Mouse (Mus musculus): Measurements from ENCODE around the gene Gadl1. TPM values are rescaled to one million over a fixed set of nuclear protein-coding genes. Genes with fewer than 3 reads are reported as not detected.

The Gadl1 gene
- polyA plus RNA-seq, 1 experiment from 2014 or later, result 1.1 TPM

DNA sequence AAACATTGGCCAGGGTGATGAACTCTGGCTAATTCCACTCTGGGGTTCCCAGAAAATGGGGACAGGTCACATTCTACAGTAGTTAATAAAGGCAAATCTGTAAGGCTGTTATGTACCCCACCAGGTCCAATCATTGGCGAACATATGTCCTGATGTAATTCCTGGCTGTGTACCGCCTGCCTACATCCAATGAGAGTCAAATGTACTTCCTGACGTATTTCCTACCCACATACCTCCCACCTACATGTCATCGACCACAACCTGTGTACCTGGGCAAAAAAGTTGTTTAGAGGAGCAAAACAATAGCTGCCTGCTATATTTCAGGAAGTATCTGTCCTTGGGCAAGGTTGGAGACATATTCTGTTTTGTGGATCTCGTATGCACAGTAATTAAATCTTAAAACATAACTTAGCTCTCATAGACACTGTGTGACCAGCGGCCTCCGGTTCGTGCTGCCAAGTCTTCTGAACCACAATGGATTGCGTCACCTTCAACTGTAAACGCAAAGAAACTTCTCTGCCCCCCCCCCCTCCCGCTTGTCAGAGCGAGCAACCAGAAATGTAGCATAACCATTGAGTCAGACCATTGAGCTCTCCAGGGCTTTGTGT, 175.2 kb downstream of the Gadl1 start:
- Histone ChIP-seq H3K36me3 (ENCODE audit: control insufficient read depth, insufficient read depth, low read length) (peaks cover 10% of the 10 kb centered on the region), H3K9ac (ENCODE audit: low read length) (no peak overlapping the region), H3K4me3 (ENCODE audit: control insufficient read depth in 1 of 2, insufficient read depth in 1 of 2, low read depth in 1 of 2, low read length in 2 of 2) (no peak overlapping the region), H3K27me3 (ENCODE audit: control insufficient read depth, insufficient read depth, low read length) (no peaks in the 10 kb centered on the region), H3K4me1 (ENCODE audit: control insufficient read depth in 2 of 2, insufficient read depth in 2 of 2, low read length in 2 of 2) (no peaks in the 10 kb centered on the region), H3K4me2 (ENCODE audit: low read length) (no peak overlapping the region), H3K9me3 (ENCODE audit: control insufficient read depth, low read length) (no peaks in the 10 kb centered on the region), H3K27ac (replicated peaks in 1 of 2; ENCODE audit: control insufficient read depth in 1 of 2, insufficient read depth in 1 of 2, low read depth in 2 of 2, low read length in 2 of 2) (no peak overlapping the region)
- ATAC-seq (ENCODE audit: insufficient number of reproducible peaks, insufficient read depth, low FRiP score, low read depth), result no peak
- WGBS, result 90% methylated on average over 12 of the region's 12 CpGs

DNA sequence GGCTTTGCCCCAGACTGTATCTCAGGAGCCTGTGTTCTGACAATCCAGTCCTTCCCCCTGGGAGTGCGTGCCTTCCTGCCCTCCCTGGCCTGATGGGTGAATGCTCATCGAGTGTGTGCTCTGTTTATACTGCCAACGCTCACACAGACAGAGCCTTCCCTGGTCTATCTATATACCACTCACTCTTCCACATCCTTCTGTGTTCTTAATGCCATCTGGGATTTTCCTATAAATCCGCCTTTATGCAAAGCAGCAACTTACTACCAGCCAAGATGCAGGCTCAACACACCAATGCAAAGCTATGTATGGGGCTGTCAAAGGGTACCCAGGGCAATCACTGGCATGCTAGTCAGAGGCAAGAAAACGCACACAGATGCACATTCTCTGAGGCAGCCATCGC, 176.7 kb downstream of the Gadl1 start:
- 83% methylated on average over 6 of the region's 6 CpGs for WGBS

DNA sequence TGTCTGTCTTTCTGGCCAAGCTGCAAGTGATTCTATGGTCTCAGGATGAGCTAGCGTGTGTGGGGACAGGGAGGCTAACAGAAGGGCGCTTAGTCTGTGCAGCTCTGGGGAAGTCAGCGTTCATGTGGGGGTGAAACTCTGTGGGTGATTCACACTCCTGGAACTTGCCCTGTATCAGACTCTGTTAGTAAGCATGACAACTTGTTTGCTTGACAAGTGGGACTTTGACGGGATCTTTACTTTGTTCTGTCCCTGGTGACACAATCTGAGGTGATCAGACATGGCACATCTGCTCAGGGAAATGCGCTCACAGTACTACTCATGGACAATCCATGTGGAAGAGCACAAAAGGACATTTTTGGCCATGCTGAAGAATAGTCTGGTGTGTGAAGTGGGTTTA, 178.0 kb downstream of the Gadl1 start:
- Histone ChIP-seq H3K4me2 (ENCODE audit: low read length) (no peak overlapping the region), H3K4me3 (ENCODE audit: control insufficient read depth in 1 of 2, insufficient read depth in 1 of 2, low read depth in 1 of 2, low read length in 2 of 2) (no peak overlapping the region), H3K4me1 (ENCODE audit: control insufficient read depth in 2 of 2, insufficient read depth in 2 of 2, low read length in 2 of 2) (peaks cover 4 to 6% of the 10 kb centered on the region in 2 experiments; a peak in 3 of 4 replicates), H3K27me3 (ENCODE audit: control insufficient read depth, insufficient read depth, low read length) (no peaks in the 10 kb centered on the region), H3K36me3 (ENCODE audit: control insufficient read depth, insufficient read depth, low read length) (peaks cover 25% of the 10 kb centered on the region), H3K9me3 (ENCODE audit: control insufficient read depth, low read length) (no peaks in the 10 kb centered on the region), H3K9ac (ENCODE audit: low read length) (no peak overlapping the region), H3K27ac (replicated peaks in 1 of 2; ENCODE audit: control insufficient read depth in 1 of 2, insufficient read depth in 1 of 2, low read depth in 2 of 2, low read length in 2 of 2) (no peak overlapping the region)
- 80% methylated on average over 5 of the region's 5 CpGs for WGBS
- ATAC-seq (ENCODE audit: insufficient number of reproducible peaks, insufficient read depth, low FRiP score, low read depth), result no peak

More for the DNA sequence above, 176.7 kb downstream of the Gadl1 start:
- no peaks in the 10 kb centered on the region for H3K9me3 ChIP-seq (ENCODE audit: control insufficient read depth, low read length)
- H3K36me3 ChIP-seq (ENCODE audit: control insufficient read depth, insufficient read depth, low read length), result peaks cover 19% of the 10 kb centered on the region
- H3K4me2 ChIP-seq (ENCODE audit: low read length), result no peak overlapping the region
- ATAC-seq (ENCODE audit: insufficient number of reproducible peaks, insufficient read depth, low FRiP score, low read depth), result no peak
- H3K9ac ChIP-seq (ENCODE audit: low read length), result no peak overlapping the region
- no peak overlapping the region for H3K27ac ChIP-seq (replicated peaks in 1 of 2; ENCODE audit: control insufficient read depth in 1 of 2, insufficient read depth in 1 of 2, low read depth in 2 of 2, low read length in 2 of 2)
- no peak overlapping the region for H3K4me3 ChIP-seq (ENCODE audit: control insufficient read depth in 1 of 2, insufficient read depth in 1 of 2, low read depth in 1 of 2, low read length in 2 of 2)
- H3K27me3 ChIP-seq (ENCODE audit: control insufficient read depth, insufficient read depth, low read length), result no peaks in the 10 kb centered on the region
- no peaks in the 10 kb centered on the region for H3K4me1 ChIP-seq (ENCODE audit: control insufficient read depth in 2 of 2, insufficient read depth in 2 of 2, low read length in 2 of 2)

DNA sequence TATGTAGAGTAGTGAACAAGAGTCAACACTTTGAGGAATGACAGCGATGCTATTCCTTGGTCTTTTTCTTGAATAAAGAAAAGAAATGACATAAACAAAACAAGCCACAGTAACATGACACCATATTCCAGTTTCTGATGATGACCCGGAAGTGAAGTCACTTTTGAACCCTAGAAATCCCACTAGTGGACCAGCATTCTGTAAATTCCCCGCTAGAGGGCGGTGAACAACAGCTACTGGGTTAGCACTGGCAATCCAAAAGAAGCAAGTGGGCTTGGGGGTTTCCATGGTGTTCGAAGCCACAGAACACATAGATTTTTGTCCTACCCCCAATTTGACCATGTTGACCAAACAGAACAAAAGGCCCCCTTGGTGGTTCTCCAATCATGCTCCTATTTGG, 178.6 kb downstream of the Gadl1 start:
- H3K4me1 ChIP-seq (ENCODE audit: control insufficient read depth in 2 of 2, insufficient read depth in 2 of 2, low read length in 2 of 2), result peaks cover 9 to 10% of the 10 kb centered on the region in 2 experiments
- ATAC-seq (ENCODE audit: insufficient number of reproducible peaks, insufficient read depth, low FRiP score, low read depth), result no peak
- H3K9ac ChIP-seq (ENCODE audit: low read length), result no peak overlapping the region
- H3K4me3 ChIP-seq (ENCODE audit: control insufficient read depth in 1 of 2, insufficient read depth in 1 of 2, low read depth in 1 of 2, low read length in 2 of 2), result no peak overlapping the region
- H3K27me3 ChIP-seq (ENCODE audit: control insufficient read depth, insufficient read depth, low read length), result no peaks in the 10 kb centered on the region
- H3K27ac ChIP-seq (replicated peaks in 1 of 2; ENCODE audit: control insufficient read depth in 1 of 2, insufficient read depth in 1 of 2, low read depth in 2 of 2, low read length in 2 of 2), result no peak overlapping the region
- no peak overlapping the region for H3K4me2 ChIP-seq (ENCODE audit: low read length)
- WGBS, result 28% methylated on average over 5 of the region's 5 CpGs
- H3K36me3 ChIP-seq (ENCODE audit: control insufficient read depth, insufficient read depth, low read length), result peaks cover 31% of the 10 kb centered on the region
- H3K9me3 ChIP-seq (ENCODE audit: control insufficient read depth, low read length), result no peaks in the 10 kb centered on the region

DNA sequence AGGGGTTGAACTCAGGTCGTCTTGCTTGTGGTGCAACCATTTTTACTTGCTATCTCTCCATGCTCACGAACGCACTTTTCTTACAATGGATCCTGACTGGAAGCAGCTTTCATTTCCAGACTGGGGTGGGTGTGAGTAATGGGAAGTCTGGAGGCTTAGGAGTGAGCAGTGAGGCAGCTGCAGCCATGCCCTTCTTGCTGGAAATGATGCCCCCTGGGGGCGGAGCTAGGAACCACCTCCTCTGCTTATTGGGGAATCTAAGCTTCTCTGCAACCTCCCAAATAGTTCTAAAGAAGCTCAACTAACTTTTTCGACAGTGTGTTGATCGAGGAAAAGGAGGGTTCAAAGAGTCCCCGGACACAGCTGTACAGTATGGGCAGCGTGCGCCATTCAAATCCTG, 179.7 kb downstream of the Gadl1 start:
- H3K27ac ChIP-seq (replicated peaks in 1 of 2; ENCODE audit: control insufficient read depth in 1 of 2, insufficient read depth in 1 of 2, low read depth in 2 of 2, low read length in 2 of 2), result no peak overlapping the region
- 82% methylated on average over 9 of the region's 9 CpGs for WGBS
- H3K27me3 ChIP-seq (ENCODE audit: control insufficient read depth, insufficient read depth, low read length), result no peaks in the 10 kb centered on the region
- H3K36me3 ChIP-seq (ENCODE audit: control insufficient read depth, insufficient read depth, low read length), result peaks cover 35% of the 10 kb centered on the region
- H3K4me1 ChIP-seq (ENCODE audit: control insufficient read depth in 2 of 2, insufficient read depth in 2 of 2, low read length in 2 of 2), result peaks cover 9 to 11% of the 10 kb centered on the region in 2 experiments
- no peak overlapping the region for H3K4me2 ChIP-seq (ENCODE audit: low read length)
- H3K9ac ChIP-seq (ENCODE audit: low read length), result no peak overlapping the region
- no peak for ATAC-seq (ENCODE audit: insufficient number of reproducible peaks, insufficient read depth, low FRiP score, low read depth)
- no peak overlapping the region for H3K4me3 ChIP-seq (ENCODE audit: control insufficient read depth in 1 of 2, insufficient read depth in 1 of 2, low read depth in 1 of 2, low read length in 2 of 2)
- no peaks in the 10 kb centered on the region for H3K9me3 ChIP-seq (ENCODE audit: control insufficient read depth, low read length)

DNA sequence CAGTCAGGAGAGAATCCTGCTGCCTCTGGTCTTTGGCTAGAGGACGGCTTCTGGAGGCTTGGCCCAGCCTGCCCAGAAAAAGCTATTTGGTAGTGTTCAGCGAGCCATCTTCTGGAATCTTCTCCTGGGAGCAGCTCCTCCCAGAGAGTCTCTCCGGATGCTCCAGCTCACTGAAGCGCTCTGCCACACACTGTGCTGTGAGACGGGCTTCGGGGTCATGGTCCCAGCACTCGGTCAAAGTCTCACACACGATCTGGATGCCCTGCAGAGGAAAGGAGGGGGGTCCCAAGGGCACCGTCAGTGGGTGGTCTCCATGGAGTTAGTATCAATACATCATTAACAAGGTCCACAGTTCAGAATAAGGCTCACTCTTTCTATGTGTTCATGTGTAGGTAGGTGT, 181.0 kb downstream of the Gadl1 start:
- Histone ChIP-seq H3K4me1 (ENCODE audit: control insufficient read depth in 2 of 2, insufficient read depth in 2 of 2, low read length in 2 of 2) (peaks cover 9 to 11% of the 10 kb centered on the region in 2 experiments), H3K27me3 (ENCODE audit: control insufficient read depth, insufficient read depth, low read length) (no peaks in the 10 kb centered on the region), H3K4me2 (ENCODE audit: low read length) (no peak overlapping the region), H3K9ac (ENCODE audit: low read length) (no peak overlapping the region), H3K27ac (replicated peaks in 1 of 2; ENCODE audit: control insufficient read depth in 1 of 2, insufficient read depth in 1 of 2, low read depth in 2 of 2, low read length in 2 of 2) (no peak overlapping the region), H3K36me3 (ENCODE audit: control insufficient read depth, insufficient read depth, low read length) (peaks cover 35% of the 10 kb centered on the region), H3K9me3 (ENCODE audit: control insufficient read depth, low read length) (no peaks in the 10 kb centered on the region), H3K4me3 (ENCODE audit: control insufficient read depth in 1 of 2, insufficient read depth in 1 of 2, low read depth in 1 of 2, low read length in 2 of 2) (no peak overlapping the region)
- no peak for ATAC-seq (ENCODE audit: insufficient number of reproducible peaks, insufficient read depth, low FRiP score, low read depth)
- WGBS, result 86% methylated on average over 9 of the region's 9 CpGs

DNA sequence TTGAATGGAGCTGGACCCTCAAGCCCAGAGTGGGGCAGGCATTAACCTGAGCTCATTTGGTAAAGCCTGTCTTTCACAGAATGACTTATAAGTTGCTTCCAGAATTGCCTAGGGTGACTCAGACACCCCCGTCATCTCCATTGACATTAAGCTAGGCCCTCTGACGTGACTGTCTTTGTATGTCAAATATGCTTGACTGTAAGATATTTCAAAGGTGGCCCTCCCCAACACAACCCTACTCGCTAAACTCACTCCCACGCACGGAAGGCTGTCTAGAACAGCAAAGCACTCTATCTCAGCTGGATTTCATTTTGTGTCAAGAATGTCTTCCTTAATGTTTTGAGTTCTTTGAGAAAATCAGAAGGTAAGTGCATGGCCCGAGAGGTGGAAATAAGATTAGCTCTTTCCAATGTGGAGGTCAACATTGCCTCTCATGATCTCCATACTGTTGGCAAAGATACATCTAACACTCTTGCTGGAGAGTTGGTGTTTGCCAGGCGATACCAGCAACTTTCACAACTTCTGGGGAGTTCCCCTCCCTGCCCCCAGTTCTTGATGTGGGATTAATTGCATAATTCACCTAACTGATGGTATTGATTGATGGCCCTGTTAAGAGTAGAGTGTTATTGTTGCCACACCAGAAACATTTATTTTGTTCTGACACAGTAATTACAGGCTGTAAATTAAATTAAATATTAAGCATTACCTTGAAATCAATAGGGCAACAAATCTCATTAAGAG, 182.0 kb downstream of the Gadl1 start:
- ATAC-seq (ENCODE audit: insufficient number of reproducible peaks, insufficient read depth, low FRiP score, low read depth), result no peak
- peaks cover 39% of the 10 kb centered on the region for H3K36me3 ChIP-seq (ENCODE audit: control insufficient read depth, insufficient read depth, low read length)
- H3K4me3 ChIP-seq (ENCODE audit: control insufficient read depth in 1 of 2, insufficient read depth in 1 of 2, low read depth in 1 of 2, low read length in 2 of 2), result no peak overlapping the region
- no peak overlapping the region for H3K9ac ChIP-seq (ENCODE audit: low read length)
- WGBS, result 75% methylated on average over 7 of the region's 7 CpGs
- H3K4me1 ChIP-seq (ENCODE audit: control insufficient read depth in 2 of 2, insufficient read depth in 2 of 2, low read length in 2 of 2), result peaks cover 9 to 11% of the 10 kb centered on the region in 2 experiments
- no peaks in the 10 kb centered on the region for H3K9me3 ChIP-seq (ENCODE audit: control insufficient read depth, low read length)
- H3K27me3 ChIP-seq (ENCODE audit: control insufficient read depth, insufficient read depth, low read length), result no peaks in the 10 kb centered on the region
- no peak overlapping the region for H3K4me2 ChIP-seq (ENCODE audit: low read length)
- no peak overlapping the region for H3K27ac ChIP-seq (replicated peaks in 1 of 2; ENCODE audit: control insufficient read depth in 1 of 2, insufficient read depth in 1 of 2, low read depth in 2 of 2, low read length in 2 of 2)
